Mouse (Mus musculus) intestine, embryonic 15.5 days (tissue): ENCODE measurements around the gene Kmt2b. TPM values are rescaled to one million over a fixed set of nuclear protein-coding genes. Genes with fewer than 3 reads are reported as not detected.

Experiments used
- ATAC-seq: fragments of 200-750 bp; cut with Nextera tagmentation; 2 replicates; pipeline ENCODE4 v1.8.0; 2017; ENCODE audit warnings: moderate TSS enrichment, moderate library complexity
- H3K27ac ChIP-seq: fragments of 300-500 bp; sonication (generic); 2 replicates; pipeline ENCODE4 v1.5.1; 2015; ENCODE audit warnings: mild to moderate bottlenecking, inconsistent platforms
- H3K27me3 ChIP-seq: fragments of 300-500 bp; sonication (generic); replicated peaks from 2 replicates; pipeline ENCODE4 v1.6.1; 2015; ENCODE audit warnings: inconsistent platforms
- H3K36me3 ChIP-seq: fragments of 300-500 bp; sonication (generic); 2 replicates; pipeline ENCODE4 v1.6.1; 2015; ENCODE audit warnings: inconsistent platforms
- H3K4me1 ChIP-seq: fragments of 300-500 bp; sonication (generic); replicated peaks from 2 replicates; pipeline ENCODE4 v1.6.1; 2015; ENCODE audit warnings: inconsistent platforms
- H3K4me2 ChIP-seq: fragments of 300-500 bp; sonication (generic); replicated peaks from 2 replicates; pipeline ENCODE4 v1.6.1; 2015; ENCODE audit warnings: mild to moderate bottlenecking, inconsistent platforms
- H3K4me3 ChIP-seq: fragments of 300-500 bp; sonication (generic); replicated peaks from 2 replicates; pipeline ENCODE4 v1.5.1; 2015; ENCODE audit warnings: inconsistent platforms
- H3K9ac ChIP-seq: fragments of 300-500 bp; sonication (generic); 2 replicates; pipeline ENCODE4 v1.6.1; 2015; ENCODE audit warnings: inconsistent platforms
- H3K9me3 ChIP-seq: fragments of 300-500 bp; sonication (generic); 2 replicates; pipeline ENCODE4 v1.6.1; 2016; ENCODE audit warnings: inconsistent platforms
- WGBS: fragments of 180-500 bp; shearing (Covaris S2); methylation state at CpG from one replicate; pipeline ENCODE4 v1.1.7; 2015; 5-methylcytosine and 5-hydroxymethylcytosine counted together
- polyA plus RNA-seq: library from polyadenylated mRNA; unstranded; fragments of >200 nt; fragmentation: Nextera tagmentation; extraction: Ambion mirVana; gene quantifications from 2 replicates; pipeline ENCODE4 v1.2.1, GENCODE M21; 2015

Gene Kmt2b
- polyA plus RNA-seq, 1 experiment from 2014 or later = 6.5 TPM

- Histone ChIP-seq H3K27me3 (no peaks in the 10 kb centered on the region), H3K36me3 (peaks cover 21% of the 10 kb centered on the region), H3K4me2 (no peak overlapping the region), H3K4me1 (peaks cover 12% of the 10 kb centered on the region; the same call in 1 of the 2 replicates), H3K9ac (no peak overlapping the region), H3K27ac (no peak overlapping the region), H3K4me3 (no peak overlapping the region), H3K9me3 (no peaks in the 10 kb centered on the region)
- 75% methylated on average over 2 of the region's 2 CpGs for whole genome bisulfite sequencing
- ATAC-seq = no peak; the same call in 1 of the 2 replicates
Measured at GRCm38 (mm10) chr7:30614454-30614853, 25.9 kb upstream of the Kmt2b start.

DNA sequence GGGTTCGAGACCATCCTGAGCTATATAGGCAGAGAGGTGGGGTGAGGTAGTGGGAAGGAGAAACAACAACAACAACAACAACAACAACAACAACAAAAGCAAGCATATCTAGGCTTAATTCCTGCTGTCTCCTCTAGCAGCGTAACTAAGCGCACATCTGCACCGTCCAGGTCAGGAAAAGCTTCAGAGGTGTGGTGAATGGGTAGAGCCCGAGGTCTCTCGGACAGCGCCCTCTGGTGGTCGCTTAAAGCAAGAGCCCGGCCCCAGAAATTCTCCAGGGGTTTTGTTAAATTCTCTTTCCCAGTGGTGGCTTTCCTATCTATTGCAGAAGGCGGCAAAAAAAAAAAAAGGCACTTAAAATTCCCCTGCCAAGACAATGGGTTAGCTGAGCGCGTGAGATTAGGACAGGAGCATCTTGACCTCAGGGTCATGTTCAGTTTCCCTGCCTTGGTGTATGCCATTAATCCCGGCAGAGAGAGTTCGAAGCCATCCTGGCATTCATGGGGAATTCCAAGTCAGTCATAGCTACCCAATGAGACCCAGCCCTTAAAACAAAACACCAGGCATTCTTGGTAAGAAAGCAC is 25.1 kb upstream of the Kmt2b start:
- WGBS = 21% methylated on average over 14 of the region's 14 CpGs
- peak; percentile 54 for ATAC-seq
- H3K4me2 ChIP-seq = 0 out of 2 replicates have a peak overlapping the region, but pooled peaks have one; percentile 30

DNA sequence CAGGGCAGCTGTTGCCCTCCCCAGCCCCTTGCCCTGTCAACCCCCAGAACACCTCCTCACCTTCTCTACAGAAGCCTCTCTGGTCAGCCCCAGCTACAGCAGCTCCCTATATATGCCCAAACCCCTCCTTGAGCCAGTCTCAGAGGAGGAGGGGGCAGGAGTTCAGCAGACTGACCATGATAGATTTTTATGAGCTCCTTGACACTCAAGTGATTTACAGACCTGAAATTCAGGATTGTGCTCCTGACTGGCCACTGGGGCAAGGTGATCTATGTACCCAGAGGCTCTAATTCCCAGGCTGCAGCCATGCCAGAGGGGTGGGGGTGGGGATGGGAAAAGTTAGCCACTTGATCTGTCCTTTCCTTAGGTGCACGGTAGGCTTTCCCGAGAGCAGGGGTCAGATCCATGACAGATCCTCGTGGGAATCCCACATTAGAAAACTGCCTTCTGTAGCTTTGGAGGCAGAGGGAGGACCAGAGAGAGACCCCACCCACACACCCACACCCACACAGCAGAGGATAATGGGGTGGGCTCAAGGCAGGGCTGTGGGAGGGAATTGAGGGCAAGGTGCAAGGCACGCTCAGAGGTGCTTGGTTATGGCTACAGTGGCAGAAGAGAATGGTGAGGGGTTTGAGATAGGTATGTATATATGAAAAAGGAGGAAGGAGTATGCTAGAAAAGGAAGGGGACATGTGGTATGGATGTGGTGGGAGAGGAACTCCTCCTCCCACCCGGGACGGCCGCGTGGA is 24.3 kb upstream of the Kmt2b start, which contains the start of gene Upk1a:
TSS of gene Upk1a (minus strand) at position 194 of the 749 bp plus-strand sequence.
- no peaks in the 10 kb centered on the region for H3K9me3 ChIP-seq
- ATAC-seq = peak; percentile 48
- peaks cover 15% of the 10 kb centered on the region for H3K36me3 ChIP-seq
- peaks cover 18% of the 10 kb centered on the region for H3K4me1 ChIP-seq
- H3K9ac ChIP-seq = no peak within 1 kb of the TSS
- H3K4me2 ChIP-seq = peak within 1 kb of the TSS; percentile 30
- no peaks in the 10 kb centered on the region for H3K27me3 ChIP-seq
- WGBS = 47% methylated on average over 8 of the region's 8 CpGs
- no peak within 1 kb of the TSS for H3K4me3 ChIP-seq
- peak within 1 kb of the TSS; percentile 23; the same call in 1 of the 2 replicates for H3K27ac ChIP-seq

More for the DNA sequence above, 25.1 kb upstream of the Kmt2b start:
- Histone ChIP-seq H3K9ac (no peak overlapping the region), H3K4me1 (peaks cover 12% of the 10 kb centered on the region), H3K36me3 (peaks cover 15% of the 10 kb centered on the region), H3K27me3 (no peaks in the 10 kb centered on the region), H3K27ac (no peak overlapping the region), H3K9me3 (no peaks in the 10 kb centered on the region), H3K4me3 (no peak overlapping the region)

DNA sequence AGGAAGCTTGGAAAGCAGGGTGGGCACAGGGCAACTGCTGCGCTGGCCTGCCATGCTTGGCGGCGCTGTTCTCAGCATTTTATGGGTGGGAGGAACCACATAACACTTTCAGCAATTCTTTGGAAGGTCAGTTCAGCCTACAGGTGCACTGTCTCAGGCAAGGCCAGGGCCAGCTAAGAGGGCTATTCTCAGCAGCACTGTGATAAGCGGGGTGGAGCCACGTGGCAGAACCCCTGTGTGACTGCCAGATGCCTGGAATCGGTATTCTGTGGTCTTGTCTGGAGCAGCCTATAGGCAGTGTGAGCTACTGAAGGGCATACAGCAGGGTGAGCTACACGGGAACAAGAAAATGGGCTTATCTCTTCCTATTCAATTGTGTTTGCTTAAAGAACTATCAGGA is 21.5 kb upstream of the Kmt2b start:
- Histone ChIP-seq H3K4me2 (no peak overlapping the region), H3K27ac (peak overlapping the region; percentile 13; the same call in 1 of the 2 replicates), H3K4me3 (no peak overlapping the region), H3K9ac (no peak overlapping the region), H3K27me3 (no peaks in the 10 kb centered on the region), H3K9me3 (no peaks in the 10 kb centered on the region), H3K4me1 (peaks cover 20% of the 10 kb centered on the region), H3K36me3 (no peaks in the 10 kb centered on the region)
- WGBS = 45% methylated on average over 7 of the region's 7 CpGs
- ATAC-seq = peak; percentile 44

GRCm38 (mm10) chr7:30608476-30608875 is 19.9 kb upstream of the Kmt2b start:
- ATAC-seq = no peak
- H3K4me3 ChIP-seq = no peak overlapping the region
- H3K4me1 ChIP-seq = peaks cover 20% of the 10 kb centered on the region
- H3K9me3 ChIP-seq = no peaks in the 10 kb centered on the region
- 53% methylated on average over 16 of the region's 16 CpGs for WGBS
- no peak overlapping the region for H3K4me2 ChIP-seq
- H3K27me3 ChIP-seq = no peaks in the 10 kb centered on the region
- no peaks in the 10 kb centered on the region for H3K36me3 ChIP-seq
- no peak overlapping the region for H3K27ac ChIP-seq
- H3K9ac ChIP-seq = no peak overlapping the region

GRCm38 (mm10) chr7:30607706-30608309 is 19.3 kb upstream of the Kmt2b start:
- Histone ChIP-seq H3K27me3 (no peaks in the 10 kb centered on the region), H3K27ac (no peak overlapping the region), H3K9me3 (no peaks in the 10 kb centered on the region), H3K4me1 (peaks cover 16% of the 10 kb centered on the region), H3K9ac (no peak overlapping the region), H3K4me2 (no peak overlapping the region), H3K4me3 (no peak overlapping the region), H3K36me3 (no peaks in the 10 kb centered on the region)
- 25% methylated on average over 8 of the region's 8 CpGs for WGBS
- ATAC-seq = peak; percentile 46

DNA sequence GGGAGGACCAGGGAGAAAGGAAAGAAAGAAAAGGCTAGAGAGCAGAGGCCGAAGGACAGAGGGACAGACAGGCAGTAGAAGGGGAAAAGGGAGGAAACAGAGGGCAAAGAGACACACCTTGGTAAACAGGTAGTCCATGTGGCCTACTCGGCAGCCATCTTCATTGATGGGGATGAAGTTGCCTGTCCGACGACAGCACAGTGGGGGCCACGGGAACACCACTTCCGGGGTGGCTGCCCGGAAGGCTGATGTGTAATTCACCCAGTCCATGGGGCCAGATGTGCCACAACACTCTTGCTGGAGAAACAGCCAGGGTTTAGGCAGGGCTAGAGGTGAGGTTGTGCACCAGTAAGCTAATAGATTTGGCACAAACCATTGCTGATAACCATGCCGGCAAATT is 16.4 kb upstream of the Kmt2b start:
- Histone ChIP-seq H3K4me2 (no peak overlapping the region), H3K4me3 (no peak overlapping the region), H3K9ac (no peak overlapping the region), H3K9me3 (no peaks in the 10 kb centered on the region), H3K27ac (no peak overlapping the region), H3K27me3 (no peaks in the 10 kb centered on the region), H3K36me3 (no peaks in the 10 kb centered on the region), H3K4me1 (peaks cover 14% of the 10 kb centered on the region; the same call in 1 of the 2 replicates)
- no peak for ATAC-seq
- WGBS = 88% methylated on average over 8 of the region's 8 CpGs

DNA sequence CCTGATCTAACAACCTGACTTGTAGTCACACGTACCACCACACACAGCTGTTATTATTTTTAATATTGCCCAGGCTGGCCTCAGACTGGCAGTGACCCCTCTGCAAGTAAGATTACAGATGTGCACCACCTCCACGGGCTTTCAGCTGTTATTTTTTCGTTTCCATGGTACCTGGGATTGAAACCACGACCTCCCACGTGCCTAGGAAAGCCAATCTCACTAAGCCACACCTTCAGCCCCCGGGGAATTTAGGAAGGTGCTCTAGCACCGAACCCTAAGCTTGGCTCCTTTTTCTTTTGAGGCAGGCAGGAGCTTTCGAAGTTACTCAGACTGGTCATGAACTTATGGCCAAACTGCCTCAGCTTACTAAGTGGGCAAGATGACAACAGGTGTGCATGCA is 15.9 kb upstream of the Kmt2b start:
- no peak for ATAC-seq
- H3K9ac ChIP-seq = no peak overlapping the region
- no peaks in the 10 kb centered on the region for H3K36me3 ChIP-seq
- H3K27me3 ChIP-seq = no peaks in the 10 kb centered on the region
- no peaks in the 10 kb centered on the region for H3K9me3 ChIP-seq
- WGBS = 59% methylated on average over 8 of the region's 8 CpGs
- no peak overlapping the region for H3K27ac ChIP-seq
- H3K4me1 ChIP-seq = peaks cover 11% of the 10 kb centered on the region
- no peak overlapping the region for H3K4me2 ChIP-seq
- H3K4me3 ChIP-seq = no peak overlapping the region

DNA sequence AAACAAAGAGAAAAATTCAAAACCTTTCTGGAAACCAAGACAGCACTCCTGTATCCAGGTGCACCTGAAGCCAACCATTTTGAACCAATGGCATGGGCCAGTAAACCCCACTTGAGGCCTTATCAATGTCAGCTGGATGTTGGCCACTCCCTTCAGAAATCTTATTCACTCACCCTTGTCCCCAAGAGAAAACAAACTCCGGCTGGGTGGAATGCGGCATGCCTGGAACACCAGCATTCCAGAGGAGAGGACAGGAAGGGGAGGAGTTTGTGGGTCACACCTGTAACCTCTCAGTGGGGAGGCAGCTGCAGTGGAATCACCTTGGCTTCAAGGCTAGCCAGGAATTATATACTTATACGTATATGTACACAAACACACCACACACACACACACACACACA is 14.1 kb upstream of the Kmt2b start:
- H3K36me3 ChIP-seq = no peaks in the 10 kb centered on the region
- H3K9ac ChIP-seq = no peak overlapping the region
- 23% methylated on average over 3 of the region's 3 CpGs for WGBS
- H3K27ac ChIP-seq = peak overlapping the region; percentile 27; the same call in 1 of the 2 replicates
- no peak overlapping the region for H3K4me3 ChIP-seq
- H3K4me2 ChIP-seq = no peak overlapping the region
- H3K27me3 ChIP-seq = no peaks in the 10 kb centered on the region
- H3K4me1 ChIP-seq = peaks cover 3% of the 10 kb centered on the region; the same call in 1 of the 2 replicates
- no peaks in the 10 kb centered on the region for H3K9me3 ChIP-seq
- ATAC-seq = peak; percentile 84

- Histone ChIP-seq H3K36me3 (no peaks in the 10 kb centered on the region), H3K4me3 (no peak overlapping the region), H3K27ac (peak overlapping the region; percentile 22), H3K27me3 (no peaks in the 10 kb centered on the region), H3K4me1 (peaks cover 3% of the 10 kb centered on the region; the same call in 1 of the 2 replicates), H3K9me3 (no peaks in the 10 kb centered on the region), H3K9ac (no peak overlapping the region), H3K4me2 (no peak overlapping the region)
- no peak for ATAC-seq
- 69% methylated on average over 7 of the region's 7 CpGs for WGBS
Measured at GRCm38 (mm10) chr7:30600651-30601050, 12.1 kb upstream of the Kmt2b start.

- no peak overlapping the region for H3K4me3 ChIP-seq
- H3K27me3 ChIP-seq = no peaks in the 10 kb centered on the region
- H3K4me1 ChIP-seq = peaks cover 3% of the 10 kb centered on the region; the same call in 1 of the 2 replicates
- ATAC-seq = peak; percentile 93
- 2% methylated on average over 16 of the region's 16 CpGs for WGBS
- peak overlapping the region; percentile 30 for H3K4me2 ChIP-seq
- H3K27ac ChIP-seq = peak overlapping the region; percentile 40
- H3K36me3 ChIP-seq = no peaks in the 10 kb centered on the region
- H3K9me3 ChIP-seq = no peaks in the 10 kb centered on the region
- no peak overlapping the region for H3K9ac ChIP-seq
Measured at GRCm38 (mm10) chr7:30599933-30600353, 11.4 kb upstream of the Kmt2b start.

- H3K36me3 ChIP-seq = no peaks in the 10 kb centered on the region
- no peaks in the 10 kb centered on the region for H3K9me3 ChIP-seq
- WGBS = 93% methylated on average over 12 of the region's 12 CpGs
- H3K27ac ChIP-seq = 0 out of 2 replicates have a peak within 1 kb of the TSS, but pooled peaks have one; percentile 40
- peak within 1 kb of the TSS; percentile 30 for H3K4me2 ChIP-seq
- ATAC-seq = no peak
- no peak within 1 kb of the TSS for H3K4me3 ChIP-seq
- H3K4me1 ChIP-seq = peaks cover 7% of the 10 kb centered on the region
- H3K27me3 ChIP-seq = no peaks in the 10 kb centered on the region
- H3K9ac ChIP-seq = no peak within 1 kb of the TSS
Measured at GRCm38 (mm10) chr7:30598786-30599185, 10.3 kb upstream of the Kmt2b start, which contains the start of gene Zbtb32. Gene Zbtb32 (minus strand): TSS chr7:30598909.
